Mouse (Mus musculus) heart, adult 18-20 months (tissue): Measurements from ENCODE around the gene Ubac1. TPM values are rescaled to one million over a fixed set of nuclear protein-coding genes. Genes with fewer than 3 reads are reported as not detected.

Experiments
- DNase-seq, 2 experiments: peaks; one replicate each; pipeline ENCODE4 v3.0.0; 2021 to 2022; ENCODE audit warnings: mixed read lengths in 1 of 2
- total RNA-seq, 2 experiments: library from RNA; stranded (reverse); gene quantifications; 2 replicates each; pipeline ENCODE4 v1.2.3; 2021

Ubac1 gene
- total RNA-seq, 2 experiments from 2014 or later = 80.3 to 90.3 TPM

GRCm38 (mm10) chr2:26024138-26025075, 2.9 kb upstream of the Ubac1 start:
- DNase-seq = peak in 1 of 2 experiments; percentile 34

- no peak for DNase-seq
Observed at GRCm38 (mm10) chr2:26022626-26023025, 1.1 kb upstream of the Ubac1 start.

- DNase-seq = no peak
Observed at GRCm38 (mm10) chr2:26022258-26022565, 665 bp upstream of the Ubac1 start.

GRCm38 (mm10) chr2:26020714-26021560, 610 bp downstream of the Ubac1 start:
- DNase-seq = peak in 1 of 2 experiments; percentile 49

GRCm38 (mm10) chr2:26019923-26020322, 1.6 kb downstream of the Ubac1 start:
- no peak for DNase-seq

GRCm38 (mm10) chr2:26017326-26017725, 4.2 kb downstream of the Ubac1 start:
- DNase-seq = no peak

- DNase-seq = no peak
Observed at GRCm38 (mm10) chr2:26013674-26014073, 7.9 kb downstream of the Ubac1 start.

GRCm38 (mm10) chr2:26011420-26011819, 10.1 kb downstream of the Ubac1 start:
- no peak for DNase-seq

GRCm38 (mm10) chr2:26002001-26002400, 19.5 kb downstream of the Ubac1 start:
- DNase-seq = peak; percentile 33 to 41

GRCm38 (mm10) chr2:26001136-26001535, 20.4 kb downstream of the Ubac1 start:
- no peak for DNase-seq

GRCm38 (mm10) chr2:25997716-25998115, 23.8 kb downstream of the Ubac1 start:
- DNase-seq = no peak

- no peak for DNase-seq
Observed at GRCm38 (mm10) chr2:25994791-25995190, 26.8 kb downstream of the Ubac1 start.

- no peak for DNase-seq
Observed at GRCm38 (mm10) chr2:25992285-25992684, 29.3 kb downstream of the Ubac1 start.

- DNase-seq = no peak
Observed at GRCm38 (mm10) chr2:25989651-25990050, 31.9 kb downstream of the Ubac1 start.

- peak in 1 of 2 experiments; percentile 20 for DNase-seq
Observed at GRCm38 (mm10) chr2:25987817-25988216, 33.7 kb downstream of the Ubac1 start.

- no peak for DNase-seq
Observed at GRCm38 (mm10) chr2:25986601-25987000, 34.9 kb downstream of the Ubac1 start.

GRCm38 (mm10) chr2:25983159-25983907, 38.2 kb downstream of the Ubac1 start, which contains the start of gene Camsap1:
TSS of gene Camsap1 (minus strand) at chr2:25983282.
- peak; percentile 99 to 100 for DNase-seq

- peak in 1 of 2 experiments; percentile 52 for DNase-seq
Observed at GRCm38 (mm10) chr2:25982426-25983091, 39.0 kb downstream of the Ubac1 start.

GRCm38 (mm10) chr2:25982052-25982425, 39.5 kb downstream of the Ubac1 start:
- peak; percentile 51 to 69 for DNase-seq

GRCm38 (mm10) chr2:25978997-25979396, 42.5 kb downstream of the Ubac1 start:
- DNase-seq = no peak

- peak; percentile 35 to 49 for DNase-seq
Observed at GRCm38 (mm10) chr2:25977587-25978239, 43.8 kb downstream of the Ubac1 start.
